Mouse (Mus musculus) lung, adult 2 months (tissue): Measurements from ENCODE around the gene Odf2.

ENCODE experiments used
- CTCF ChIP-seq: fragments of 200-500 bp; IDR thresholded peaks from 2 replicates; pipeline ENCODE4 v1.5.1; 2011; ENCODE audit warnings: mild to moderate bottlenecking, low read length, control low read depth; ENCODE audit not compliant: insufficient read depth
- POLR2A ChIP-seq: fragments of 200-500 bp; IDR thresholded peaks from 2 replicates; pipeline ENCODE4 v1.6.1; 2011; ENCODE audit warnings: low read depth, mild to moderate bottlenecking, control low read depth, low read length, borderline replicate concordance; ENCODE audit errors: extremely low read depth

GRCm38 (mm10) chr2:29856451-29857260 is 32.4 kb upstream of the Odf2 start:
- no peak for TF ChIP-seq POLR2A
- no peak for TF ChIP-seq CTCF
